Mouse (Mus musculus) brain, embryonic 14.5 days (tissue): ENCODE data around the gene Ephb1. TPM values are rescaled to one million over a fixed set of nuclear protein-coding genes. Genes with fewer than 3 reads are reported as not detected.

Source experiments
- DNase-seq: peaks from one replicate; pipeline ENCODE4 v3.0.0-alpha.2; 2011; ENCODE audit warnings: low read depth
- CTCF ChIP-seq: fragments of 200-500 bp; IDR thresholded peaks from 2 replicates; pipeline ENCODE4 v1.5.1; 2012; ENCODE audit warnings: inconsistent platforms, mild to moderate bottlenecking, moderate library complexity, borderline replicate concordance; ENCODE audit not compliant: insufficient read depth, insufficient read length; ENCODE audit errors: extremely low read depth
- POLR2A ChIP-seq: fragments of 200-500 bp; IDR thresholded peaks from 2 replicates; pipeline ENCODE4 v1.6.1; 2012; ENCODE audit warnings: mild to moderate bottlenecking, inconsistent platforms, borderline replicate concordance; ENCODE audit not compliant: poor library complexity, insufficient read depth, insufficient read length, severe bottlenecking; ENCODE audit errors: extremely low read depth
- polyA plus RNA-seq: library from polyadenylated mRNA; depleted of rRNA; stranded (reverse); fragments of >200 nt; gene quantifications from 2 replicates; pipeline ENCODE4 v1.2.3, GENCODE M21; 2012

Ephb1 gene
- polyA plus RNA-seq, 1 experiment = 85.2 TPM

- no peak for TF ChIP-seq CTCF
- no peak for TF ChIP-seq POLR2A
Observed at GRCm38 (mm10) chr9:102069151-102069882, 285.2 kb downstream of the Ephb1 start.

GRCm38 (mm10) chr9:102066601-102067000 is 287.9 kb downstream of the Ephb1 start:
- no peak for DNase-seq

More at GRCm38 (mm10) chr9:102069151-102069882, 285.2 kb downstream of the Ephb1 start:
- peak; percentile 44 for DNase-seq

GRCm38 (mm10) chr9:102045886-102046285 is 308.6 kb downstream of the Ephb1 start:
- DNase-seq = peak; percentile 85
- TF ChIP-seq POLR2A = no peak
- no peak for TF ChIP-seq CTCF

More at GRCm38 (mm10) chr9:102066601-102067000, 287.9 kb downstream of the Ephb1 start:
- no peak for TF ChIP-seq CTCF
- no peak for TF ChIP-seq POLR2A

GRCm38 (mm10) chr9:102045111-102045861 is 309.2 kb downstream of the Ephb1 start:
- TF ChIP-seq POLR2A (no peak), CTCF (no peak)

GRCm38 (mm10) chr9:102039011-102039733 is 315.3 kb downstream of the Ephb1 start:
- DNase-seq = peak; percentile 88
- no peak for TF ChIP-seq CTCF
- no peak for TF ChIP-seq POLR2A

More at GRCm38 (mm10) chr9:102045111-102045861, 309.2 kb downstream of the Ephb1 start:
- peak; percentile 75 for DNase-seq

- peak; percentile 14; the same call in 1 of the 2 replicates for TF ChIP-seq CTCF
- TF ChIP-seq POLR2A = no peak
Observed at GRCm38 (mm10) chr9:102036132-102036531, 318.4 kb downstream of the Ephb1 start.

GRCm38 (mm10) chr9:102033231-102033630 is 321.3 kb downstream of the Ephb1 start:
- no peak for TF ChIP-seq POLR2A
- TF ChIP-seq CTCF = no peak
- DNase-seq = peak; percentile 69

More at GRCm38 (mm10) chr9:102036132-102036531, 318.4 kb downstream of the Ephb1 start:
- DNase-seq = no peak

GRCm38 (mm10) chr9:102032376-102032775 is 322.1 kb downstream of the Ephb1 start:
- no peak for DNase-seq
- no peak for TF ChIP-seq POLR2A
- TF ChIP-seq CTCF = no peak

- DNase-seq = no peak
- TF ChIP-seq CTCF (no peak), POLR2A (no peak)
Observed at GRCm38 (mm10) chr9:102029661-102030060, 324.8 kb downstream of the Ephb1 start.

GRCm38 (mm10) chr9:102026136-102026535 is 328.4 kb downstream of the Ephb1 start:
- TF ChIP-seq POLR2A (no peak), CTCF (no peak)
- no peak for DNase-seq

- TF ChIP-seq POLR2A (no peak), CTCF (no peak)
- DNase-seq = no peak
Observed at GRCm38 (mm10) chr9:102025141-102025540, 329.4 kb downstream of the Ephb1 start.
